Mouse (Mus musculus) WW6 (cell line): ENCODE measurements around the gene Numa1.
"Not testable (repeated sequence)": the region's sequence is repeated elsewhere in the genome, so short reads cannot be mapped to it uniquely, and the experiment has no call there.

Experiments used
- DNase-seq: peaks from one replicate; pipeline ENCODE4 v3.0.0-alpha.2; 2013; ENCODE audit warnings: low read depth, low spot score

Gene Numa1

GRCm38 (mm10) chr7:101985081-101985480 lies 51.2 kb downstream of the Numa1 start:
- DNase-seq, result no peak

- no peak for DNase-seq
Observed at GRCm38 (mm10) chr7:101994241-101994640, 60.3 kb downstream of the Numa1 start.

- DNase-seq, result peak; percentile 40
Observed at GRCm38 (mm10) chr7:101998194-101998927, 64.5 kb downstream of the Numa1 start.

DNA sequence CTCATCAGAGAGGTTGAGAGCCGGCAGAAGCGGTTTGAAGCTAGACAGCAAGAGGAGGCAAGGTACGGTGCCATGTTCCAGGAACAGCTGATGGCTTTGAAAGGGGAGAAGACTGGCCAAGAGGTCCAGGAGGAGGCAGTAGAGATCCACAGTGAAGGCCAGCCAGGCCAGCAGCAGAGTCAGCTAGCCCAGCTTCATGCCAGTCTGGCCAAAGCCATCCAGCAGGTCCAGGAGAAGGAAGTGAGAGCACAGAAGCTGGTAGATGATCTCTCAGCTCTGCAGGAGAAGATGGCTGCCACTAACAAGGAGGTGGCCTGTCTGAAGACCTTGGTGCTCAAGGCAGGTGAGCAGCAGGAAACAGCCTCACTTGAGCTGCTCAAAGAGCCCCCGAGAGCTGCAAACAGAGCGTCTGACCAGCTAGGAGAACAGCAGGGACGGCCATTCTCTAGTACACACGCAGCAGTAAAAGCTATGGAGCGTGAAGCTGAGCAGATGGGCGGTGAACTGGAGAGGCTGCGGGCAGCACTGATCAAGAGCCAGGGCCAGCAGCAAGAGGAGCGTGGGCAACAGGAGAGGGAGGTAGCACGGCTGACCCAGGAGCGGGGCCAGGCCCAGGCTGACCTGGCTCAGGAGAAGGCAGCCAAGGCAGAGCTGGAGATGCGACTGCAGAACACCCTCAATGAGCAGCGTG lies 65.7 kb downstream of the Numa1 start:
- no peak for DNase-seq

DNA sequence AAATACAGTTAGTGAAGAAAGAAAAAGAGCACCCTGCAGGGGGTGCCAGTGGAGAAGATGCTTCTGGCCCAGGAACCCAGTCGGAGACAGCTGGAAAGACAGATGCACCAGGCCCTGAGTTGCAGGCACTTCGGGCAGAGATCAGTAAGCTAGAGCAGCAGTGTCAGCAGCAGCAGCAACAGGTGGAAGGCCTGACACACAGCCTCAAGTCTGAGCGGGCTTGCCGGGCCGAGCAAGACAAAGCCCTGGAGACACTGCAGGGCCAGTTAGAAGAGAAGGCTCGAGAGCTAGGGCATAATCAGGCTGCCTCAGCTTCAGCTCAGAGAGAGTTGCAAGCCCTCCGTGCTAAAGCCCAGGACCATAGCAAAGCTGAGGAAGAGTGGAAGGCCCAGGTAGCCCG lies 66.4 kb downstream of the Numa1 start:
- DNase-seq, result no peak

- no peak for DNase-seq
Observed at GRCm38 (mm10) chr7:102000921-102001630, 67.2 kb downstream of the Numa1 start.

DNA sequence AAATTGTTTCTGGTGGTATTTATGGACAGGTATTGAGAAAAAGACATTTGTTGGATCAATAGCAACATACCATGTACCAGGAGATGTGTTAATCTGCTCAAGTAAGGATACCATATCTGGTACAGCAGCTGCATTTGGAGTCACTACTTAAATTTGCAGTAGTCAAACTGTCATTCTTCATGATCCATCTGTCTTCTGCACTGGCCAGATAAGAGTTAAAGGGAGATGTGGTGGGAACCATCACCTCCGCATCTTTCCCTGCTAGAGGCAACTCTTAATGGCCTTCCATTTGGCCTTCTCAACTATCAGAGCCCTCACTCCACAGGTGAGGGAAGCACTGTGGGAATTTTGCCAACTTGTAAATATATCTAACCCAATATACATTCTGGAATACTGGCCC lies 72.6 kb downstream of the Numa1 start:
- DNase-seq, result no peak

GRCm38 (mm10) chr7:102011855-102012254 lies 77.9 kb downstream of the Numa1 start:
- DNase-seq, result no peak

DNA sequence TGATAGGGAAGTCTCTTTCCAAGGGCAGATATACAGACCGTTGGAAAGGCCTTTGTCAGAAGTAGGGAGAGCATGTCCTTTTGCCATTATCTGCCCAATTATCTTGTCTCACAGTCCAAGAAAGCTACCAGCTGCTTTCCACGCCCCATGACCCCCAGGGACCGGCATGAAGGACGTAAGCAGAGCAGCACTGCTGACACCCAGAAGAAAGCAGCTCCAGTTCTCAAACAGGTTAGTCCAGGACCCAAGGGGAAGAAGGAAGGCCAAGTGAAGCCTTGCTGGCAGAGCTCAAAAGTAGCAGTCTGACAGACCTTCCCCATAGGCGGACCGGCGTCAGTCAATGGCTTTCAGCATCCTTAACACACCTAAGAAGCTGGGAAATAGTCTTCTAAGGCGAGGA lies 79.5 kb downstream of the Numa1 start:
- DNase-seq, result no peak

DNA sequence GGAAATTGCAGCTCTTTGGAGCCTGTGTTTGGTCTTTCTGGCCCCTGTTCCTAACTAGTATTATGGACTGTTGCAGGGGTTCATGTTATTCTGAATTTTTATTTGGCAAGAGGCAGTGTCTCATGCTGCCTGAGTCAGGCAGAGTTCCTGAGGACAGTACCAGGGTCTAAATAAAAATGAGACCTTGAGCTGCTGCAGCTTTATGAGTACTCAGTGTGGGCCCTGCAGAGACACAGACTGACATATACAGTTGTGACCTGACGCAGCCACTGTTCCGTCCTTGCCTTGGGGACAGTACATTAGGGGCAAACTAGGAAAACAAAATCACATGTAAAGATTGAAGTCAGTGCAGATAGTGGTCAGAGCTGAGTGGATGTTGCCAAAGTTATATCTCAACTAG lies 81.1 kb downstream of the Numa1 start:
- no peak for DNase-seq

- DNase-seq, result no peak
Observed at GRCm38 (mm10) chr7:102016936-102017335, 83.0 kb downstream of the Numa1 start.

- DNase-seq, result no peak
Observed at GRCm38 (mm10) chr7:102017452-102017851, 83.5 kb downstream of the Numa1 start.

DNA sequence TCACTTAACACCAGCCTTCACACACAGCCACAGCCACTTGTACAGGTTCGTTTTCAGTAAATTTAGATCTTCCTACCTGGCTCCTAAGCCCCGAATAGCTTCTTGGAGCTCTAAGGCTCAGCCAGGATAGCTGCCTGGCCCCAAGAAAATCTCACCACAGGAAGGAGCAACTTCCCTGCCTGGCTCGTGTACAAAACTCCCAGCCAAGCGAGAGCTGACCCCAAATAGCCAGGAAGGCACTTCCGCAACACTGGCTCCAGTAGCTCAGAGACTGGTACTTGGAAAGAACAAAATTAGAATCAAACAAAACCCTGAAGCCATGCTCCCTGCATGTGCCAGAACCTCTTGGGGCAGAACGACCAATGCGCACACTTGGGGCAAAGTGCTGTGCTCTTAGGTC lies 84.1 kb downstream of the Numa1 start:
- DNase-seq, result no peak

DNA sequence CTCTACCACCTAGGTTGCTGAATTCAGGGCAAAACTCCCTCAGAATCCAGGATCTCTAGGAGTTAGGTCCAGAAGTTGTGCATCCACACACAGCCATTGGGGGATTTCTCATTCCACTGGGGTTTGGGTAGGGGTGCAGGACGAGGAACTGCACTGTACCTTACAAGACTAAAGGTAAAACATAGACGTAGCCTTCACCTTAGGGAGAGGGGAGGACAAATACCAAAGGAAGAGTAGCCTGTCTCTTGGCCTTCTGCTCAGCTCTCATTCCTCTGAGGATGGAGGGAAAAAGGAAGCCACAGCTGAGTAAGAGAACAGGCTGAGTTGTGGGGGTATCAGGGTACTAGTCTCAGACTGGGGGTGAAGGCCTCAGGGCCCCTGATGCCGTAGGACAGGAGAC lies 84.7 kb downstream of the Numa1 start, which contains the start of gene Il18bp:
Gene Il18bp (minus strand): TSS at position 101 of the 400 bp plus-strand sequence.
- DNase-seq, result no peak

DNA sequence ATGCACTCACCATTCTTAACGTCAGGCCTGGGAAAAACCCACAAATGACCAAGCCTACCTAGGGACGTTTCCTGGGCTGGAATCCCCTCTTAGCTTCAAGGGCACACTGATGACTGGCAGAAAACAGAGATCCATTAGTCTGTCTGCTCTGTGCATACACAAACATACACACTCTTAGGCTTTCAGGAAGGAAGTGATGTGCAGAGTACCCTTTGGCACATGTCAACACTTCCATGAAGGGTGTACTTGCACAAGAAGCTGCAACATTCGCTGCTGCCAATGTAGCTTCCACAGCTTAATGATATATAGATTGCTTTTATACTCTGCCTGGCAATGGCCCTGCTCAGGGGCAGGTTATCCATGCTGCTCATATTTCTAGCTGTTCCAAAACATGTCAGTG lies 85.5 kb downstream of the Numa1 start:
- DNase-seq, result no peak

DNA sequence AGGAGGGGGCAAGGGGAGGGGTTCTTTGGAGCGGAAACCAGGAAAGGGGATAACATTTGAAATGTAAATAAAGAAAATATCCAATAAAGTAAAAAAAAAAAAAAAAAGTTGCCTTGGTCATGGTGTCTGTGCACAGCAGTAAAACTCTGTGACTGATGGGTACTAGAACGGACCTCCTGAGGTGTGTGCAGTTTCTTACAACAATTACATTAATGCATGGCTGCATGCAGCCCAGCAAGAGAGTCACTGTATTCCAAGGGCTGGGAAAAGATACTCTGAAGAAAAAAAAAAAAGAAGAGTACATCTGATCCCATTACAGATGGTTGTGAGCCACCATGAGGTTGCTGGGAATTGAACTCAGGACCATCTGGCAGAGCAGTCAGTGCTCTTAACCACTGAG lies 87.0 kb downstream of the Numa1 start:
- not testable (repeated sequence) for DNase-seq

- DNase-seq, result no peak
Observed at GRCm38 (mm10) chr7:102023821-102024220, 89.9 kb downstream of the Numa1 start.

DNA sequence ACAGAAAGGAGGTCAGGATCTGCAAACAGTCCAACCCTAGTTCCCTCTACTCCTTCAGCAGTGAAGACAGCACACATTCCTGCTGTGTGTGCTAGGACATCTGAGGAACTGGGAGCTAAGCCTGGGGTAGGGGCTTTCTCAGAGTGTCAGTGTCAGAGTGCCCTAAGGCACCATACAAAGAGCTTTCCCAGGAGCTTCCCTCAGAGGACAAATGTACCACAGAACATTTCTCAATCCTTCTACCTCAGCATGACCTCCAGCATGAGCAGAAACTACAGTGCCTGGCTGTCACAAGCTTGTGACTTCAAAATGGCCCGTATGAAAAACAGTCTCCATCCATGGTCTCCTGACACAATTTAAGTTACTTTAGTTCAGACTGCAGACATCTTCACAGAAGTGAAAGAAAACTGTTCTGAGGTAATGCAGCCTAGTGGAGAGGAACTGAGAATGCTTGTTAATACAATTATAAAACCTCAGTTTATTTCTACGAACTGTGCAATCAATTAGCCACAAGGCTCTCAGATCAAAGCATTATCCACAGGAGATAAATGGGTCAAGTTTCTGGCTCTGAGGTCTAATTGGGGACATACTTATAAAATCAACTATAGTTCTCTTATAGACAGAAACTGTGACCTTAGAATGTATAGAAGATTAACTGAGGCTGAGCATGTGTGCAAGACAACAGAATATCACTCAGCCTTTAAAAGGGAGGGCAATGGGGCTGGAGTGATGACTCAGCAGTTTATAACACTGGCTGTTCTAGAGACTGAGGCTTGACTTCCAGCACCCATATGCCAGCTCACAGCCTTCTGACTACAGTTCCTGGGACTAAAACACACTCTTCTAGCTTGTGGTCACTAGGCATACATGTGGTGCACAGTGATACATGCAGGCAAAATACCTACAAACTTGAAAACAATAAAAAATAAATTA lies 91.5 kb downstream of the Numa1 start:
- no peak for DNase-seq

DNA sequence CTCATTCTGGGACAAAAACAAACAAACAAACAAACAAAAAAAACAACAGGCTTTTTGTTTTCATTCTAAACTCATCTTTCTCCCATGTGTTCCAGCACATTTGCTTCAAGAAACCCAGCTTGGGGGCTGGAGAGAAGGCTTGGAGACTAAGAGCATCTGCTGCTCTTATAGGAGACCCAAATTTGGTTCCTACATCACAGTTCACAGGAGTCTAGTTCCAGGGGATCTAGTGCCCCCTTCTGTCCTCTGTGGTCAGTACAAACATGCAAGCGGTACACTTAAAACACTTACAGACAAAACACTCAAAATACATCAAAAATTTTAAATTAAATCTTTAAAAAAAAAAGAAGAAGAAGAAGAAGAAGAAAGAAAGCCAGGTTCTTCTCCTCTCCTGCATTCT lies 101.0 kb downstream of the Numa1 start:
- no peak for DNase-seq

- no peak for DNase-seq
Observed at GRCm38 (mm10) chr7:102035534-102035933, 101.6 kb downstream of the Numa1 start.

GRCm38 (mm10) chr7:102037318-102037717 lies 103.4 kb downstream of the Numa1 start:
- no peak for DNase-seq
